Mouse (Mus musculus) olfactory bulb, adult 2 months (tissue): ENCODE results near the gene Fmr1nb.

Experiments
- CTCF ChIP-seq: fragments of 200-500 bp; IDR thresholded peaks from 2 replicates; pipeline ENCODE4 v1.5.1; 2012; ENCODE audit warnings: low read depth, mild to moderate bottlenecking, low read length, moderate library complexity; ENCODE audit not compliant: insufficient read depth
- POLR2A ChIP-seq: fragments of 200-500 bp; IDR thresholded peaks from 2 replicates; pipeline ENCODE4 v1.6.1; 2012; ENCODE audit warnings: mild to moderate bottlenecking, low read depth, low read length, moderate library complexity; ENCODE audit not compliant: insufficient read depth

GRCm38 (mm10) chrX:68740088-68740487, 21.6 kb upstream of the Fmr1nb start:
- no peak for TF ChIP-seq POLR2A
- no peak for TF ChIP-seq CTCF
